Mouse (Mus musculus) R1 (cell line): Measurements from ENCODE around the gene Gm10277.

ENCODE experiments used
- DNase-seq: peaks from one replicate; pipeline ENCODE4 v3.0.0-alpha.2; 2018; ENCODE audit warnings: low read depth, low spot score

Gene Gm10277

DNA sequence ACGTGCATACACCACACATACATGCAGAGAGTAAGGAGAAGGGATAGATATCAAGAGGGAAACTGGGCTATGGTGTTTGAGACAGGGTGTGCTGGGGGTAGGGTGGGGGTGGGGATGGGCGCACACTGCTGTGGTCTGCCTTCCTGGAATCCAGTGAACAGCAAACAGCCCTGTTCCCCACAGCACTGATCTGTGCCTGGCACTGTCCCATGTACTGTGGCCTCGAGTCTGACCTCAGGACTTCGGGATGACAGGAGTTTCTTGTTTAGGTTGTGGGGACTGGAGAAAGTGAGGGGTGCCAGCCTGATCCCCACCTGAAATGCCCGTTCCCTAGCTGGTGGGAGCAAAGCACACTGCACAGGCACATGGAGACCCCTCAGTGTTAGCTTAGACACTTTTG lies at the start of gene Gm10277:
TSS of gene Gm10277 (minus strand) at position 41 of the 400 bp plus-strand sequence.
- DNase-seq = no peak

DNA sequence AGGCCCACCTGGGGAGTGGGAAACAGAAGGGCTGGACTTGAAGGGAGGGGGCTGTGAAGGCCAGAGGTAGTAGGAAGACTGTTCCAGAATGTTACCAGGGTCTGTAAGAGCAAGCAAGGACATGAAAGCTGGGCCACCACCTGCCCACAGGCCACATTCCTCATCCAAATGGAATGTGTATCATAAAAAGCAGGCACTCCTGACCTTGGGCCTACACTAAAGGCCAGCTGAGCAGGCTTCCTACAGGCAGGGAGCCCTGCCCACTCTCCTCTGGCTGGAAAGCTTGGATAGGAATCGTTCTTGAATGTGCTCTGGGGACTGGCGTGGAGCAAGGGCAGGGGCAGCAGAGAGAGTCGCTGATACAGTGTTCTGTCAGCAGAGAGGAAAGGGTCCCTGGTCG lies 49.2 kb upstream of the Gm10277 start:
- peak; percentile 28 for DNase-seq

DNA sequence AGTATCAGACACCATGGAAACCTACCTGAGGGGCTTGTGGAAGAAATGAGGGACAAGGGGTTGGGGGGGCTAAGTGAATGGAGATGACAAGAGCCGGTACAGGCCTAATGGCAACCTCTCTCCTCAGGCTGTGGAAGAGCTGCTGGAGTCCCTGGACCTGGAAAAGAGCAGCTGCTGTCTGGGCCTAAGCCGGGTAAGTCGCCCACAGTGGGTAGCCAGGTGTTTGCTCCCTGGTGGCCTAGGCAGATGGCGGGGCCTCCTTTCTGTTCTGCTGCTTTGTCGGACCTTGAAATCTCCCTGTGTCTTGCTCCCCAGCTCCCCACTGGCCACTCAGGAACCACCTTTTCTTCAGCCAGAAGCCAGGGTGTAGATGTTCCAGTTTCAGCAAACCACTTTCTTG lies 48.7 kb upstream of the Gm10277 start:
- no peak for DNase-seq

DNA sequence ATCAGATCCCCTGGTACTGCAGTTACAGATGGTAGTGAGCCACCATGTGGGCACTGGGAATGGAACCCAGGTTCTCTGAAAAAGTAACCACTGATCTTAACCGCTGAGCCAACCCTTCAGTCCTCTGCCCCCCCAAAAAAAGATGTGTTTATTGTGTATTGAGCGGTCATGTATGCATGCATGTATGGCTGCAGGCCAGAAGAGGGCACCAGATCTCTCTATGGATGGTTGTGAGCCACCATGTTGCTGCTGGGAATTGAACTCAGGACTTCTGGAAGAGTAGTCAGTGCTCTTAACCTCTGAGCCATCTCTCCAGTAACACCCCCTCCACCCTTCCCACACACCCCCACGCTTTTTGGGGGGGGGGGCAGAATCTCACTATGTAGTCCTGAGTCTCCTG lies 47.6 kb upstream of the Gm10277 start:
- peak; percentile 63 for DNase-seq

DNA sequence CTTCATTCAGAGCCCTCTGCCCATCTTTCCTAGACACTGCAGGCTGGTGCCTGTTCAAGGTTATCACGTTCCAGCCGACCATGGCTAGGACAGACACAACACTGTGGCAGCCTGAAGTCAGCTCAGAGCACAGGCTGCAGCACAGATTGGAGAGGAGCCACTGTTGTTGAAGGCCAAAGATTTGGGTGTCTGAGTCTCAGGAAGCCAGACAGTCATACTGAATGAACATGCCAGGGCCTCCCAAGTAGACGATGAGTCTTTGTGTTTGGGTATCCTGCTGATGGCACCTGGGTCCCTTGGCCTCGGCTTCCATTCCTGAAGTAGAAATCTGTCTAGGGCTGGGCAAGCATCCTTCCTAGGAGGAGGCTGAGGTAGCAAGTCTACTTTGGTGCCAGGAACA lies 45.0 kb upstream of the Gm10277 start:
- DNase-seq = no peak

DNA sequence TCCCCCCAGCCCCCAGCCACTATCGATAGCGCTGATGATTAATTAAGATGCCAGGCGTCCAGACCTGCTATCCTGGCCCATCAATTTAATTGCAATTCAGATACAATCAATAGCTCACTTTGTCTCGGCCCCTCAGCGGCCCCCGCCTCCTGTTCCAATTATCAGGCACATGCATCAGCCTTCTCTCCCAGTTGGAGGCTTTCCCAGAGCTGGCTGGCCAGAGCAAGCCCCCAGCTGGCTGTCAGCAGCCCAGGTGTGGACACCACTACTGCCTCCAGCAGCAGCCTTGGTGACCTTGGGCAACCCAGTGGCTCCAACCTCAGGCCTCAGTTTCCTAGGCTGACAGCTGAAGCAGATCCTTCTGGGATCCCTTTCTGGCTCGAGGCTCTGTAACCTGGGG lies 43.3 kb upstream of the Gm10277 start:
- DNase-seq = no peak

DNA sequence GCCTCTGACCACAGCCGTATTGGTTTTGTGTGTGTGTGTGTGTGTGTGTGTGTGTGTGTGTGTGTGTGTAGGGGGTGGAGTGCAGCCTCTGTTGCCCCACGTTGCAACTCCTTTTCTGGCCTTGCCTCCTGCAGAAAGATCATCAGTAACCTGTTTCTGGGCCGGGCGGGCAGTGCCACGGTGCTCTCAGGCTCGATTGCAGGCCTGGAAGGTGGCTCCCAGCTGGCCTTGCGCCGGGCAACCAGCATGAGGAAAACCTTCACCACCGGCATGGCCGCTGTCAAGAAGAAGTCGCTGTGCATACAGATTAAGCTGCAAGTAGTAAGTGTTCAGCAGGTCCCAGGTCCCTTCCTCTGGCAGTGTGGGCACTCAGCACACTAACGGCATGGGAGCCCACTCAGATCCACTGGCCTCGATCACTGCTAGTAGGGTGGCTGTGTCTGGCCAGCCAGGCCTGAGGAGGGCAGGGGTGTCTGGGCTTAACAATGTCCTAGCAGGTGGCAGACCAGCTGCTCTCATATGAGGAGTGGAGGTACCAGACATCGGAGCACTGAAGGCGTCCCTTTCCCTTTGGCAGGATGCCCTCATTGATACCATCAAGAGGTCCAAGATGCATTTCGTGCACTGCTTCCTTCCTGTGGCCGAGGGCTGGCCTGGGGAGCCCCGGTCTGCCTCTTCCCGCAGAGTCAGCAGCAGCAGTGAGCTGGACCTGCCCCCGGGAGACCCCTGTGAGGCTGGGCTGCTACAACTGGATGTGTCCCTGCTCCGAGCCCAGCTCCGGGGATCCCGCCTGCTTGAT lies 41.7 kb upstream of the Gm10277 start:
- DNase-seq = no peak

DNA sequence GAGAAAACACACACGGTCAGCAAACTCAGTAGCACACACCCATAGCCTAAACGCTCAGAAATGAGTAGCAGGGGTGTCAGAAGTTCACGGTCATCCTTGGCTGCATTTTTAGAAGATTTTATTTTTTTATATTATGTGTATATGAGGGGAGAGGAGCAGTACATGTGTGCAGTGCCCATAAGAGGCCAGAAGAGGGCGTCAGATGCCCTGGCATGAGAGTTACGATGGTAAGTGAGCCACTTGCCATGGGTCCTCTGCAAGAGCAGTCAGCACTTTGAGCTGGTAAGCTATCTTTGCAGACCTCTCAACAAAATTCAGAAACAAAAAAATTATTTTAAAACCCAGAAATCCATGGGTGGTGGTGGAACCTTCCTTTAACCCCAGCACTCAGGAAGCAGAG lies 40.6 kb upstream of the Gm10277 start:
- peak; percentile 57 for DNase-seq

DNA sequence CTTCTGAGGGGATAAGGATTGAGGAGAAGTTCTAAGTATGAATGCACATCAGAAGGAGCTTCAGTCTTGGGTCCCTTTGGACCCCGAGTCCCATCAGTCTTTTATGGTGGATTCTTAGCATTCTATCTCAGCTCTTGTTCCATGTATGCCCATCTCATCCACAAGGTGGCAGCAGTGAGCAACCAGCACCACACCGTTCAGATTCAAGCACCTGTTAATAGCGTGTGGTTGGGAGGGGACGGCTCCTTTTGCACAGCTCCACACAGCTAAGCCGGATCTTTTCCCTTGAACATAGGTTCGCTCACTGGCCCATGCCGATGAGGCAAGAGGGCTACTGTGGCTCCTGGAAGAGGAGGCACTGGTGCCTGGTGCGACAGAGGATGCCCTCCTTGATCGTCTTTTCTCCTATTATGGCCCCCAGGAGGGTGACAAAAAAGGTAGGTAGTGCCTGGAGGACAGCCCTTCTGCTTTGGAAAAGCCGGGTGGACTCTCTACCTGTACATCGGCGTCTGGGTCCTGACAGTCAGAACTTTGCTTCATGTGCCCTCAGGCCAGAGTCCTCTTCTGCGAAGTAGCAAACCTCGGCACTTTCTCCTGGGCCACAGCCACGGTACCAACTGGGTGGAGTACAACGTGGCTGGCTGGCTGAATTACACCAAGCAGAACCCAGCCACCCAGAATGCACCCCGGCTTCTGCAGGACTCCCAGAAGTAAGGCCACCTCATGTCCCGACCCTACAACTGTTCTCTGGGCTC lies 39.9 kb upstream of the Gm10277 start:
- peak; percentile 88 for DNase-seq

DNA sequence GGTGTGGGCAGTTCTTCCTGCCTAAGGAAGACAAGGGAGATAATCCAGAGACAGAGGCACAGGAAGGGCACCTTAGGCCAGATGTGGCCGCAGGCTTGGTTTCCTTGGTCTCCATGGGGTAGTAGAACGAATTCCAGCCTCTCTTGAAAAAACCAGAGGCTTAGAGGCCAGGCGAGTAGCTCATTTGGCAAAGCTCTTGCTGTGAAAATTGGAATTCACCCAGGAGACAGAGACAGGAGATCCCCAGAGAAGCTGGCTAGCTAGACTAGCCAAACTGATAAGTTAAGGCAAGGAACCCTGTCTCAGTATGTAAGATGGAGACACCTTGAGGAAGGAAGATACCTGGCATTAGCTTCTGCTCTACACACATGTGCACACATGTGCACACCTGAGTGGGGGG lies 38.8 kb upstream of the Gm10277 start:
- no peak for DNase-seq

DNA sequence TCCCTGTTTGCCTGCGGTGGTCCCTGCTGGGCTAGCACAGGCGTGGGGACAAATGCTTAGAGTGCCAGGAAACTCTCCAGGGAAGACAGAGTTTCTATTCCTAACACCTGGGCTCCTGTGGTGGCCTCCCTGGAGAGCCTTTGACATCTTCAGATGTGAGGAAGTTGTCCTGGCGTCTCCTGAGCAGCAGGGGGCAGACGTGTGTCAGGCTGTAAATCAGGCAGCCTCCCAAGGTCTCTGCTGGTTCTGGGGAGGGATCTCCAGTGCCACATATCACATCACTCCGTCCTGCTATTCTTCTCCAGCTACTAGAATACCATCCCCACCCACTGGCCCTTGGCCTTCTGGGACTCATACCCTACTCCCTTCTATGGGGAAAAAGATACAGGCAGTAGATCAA lies 38.3 kb upstream of the Gm10277 start:
- peak; percentile 83 for DNase-seq

DNA sequence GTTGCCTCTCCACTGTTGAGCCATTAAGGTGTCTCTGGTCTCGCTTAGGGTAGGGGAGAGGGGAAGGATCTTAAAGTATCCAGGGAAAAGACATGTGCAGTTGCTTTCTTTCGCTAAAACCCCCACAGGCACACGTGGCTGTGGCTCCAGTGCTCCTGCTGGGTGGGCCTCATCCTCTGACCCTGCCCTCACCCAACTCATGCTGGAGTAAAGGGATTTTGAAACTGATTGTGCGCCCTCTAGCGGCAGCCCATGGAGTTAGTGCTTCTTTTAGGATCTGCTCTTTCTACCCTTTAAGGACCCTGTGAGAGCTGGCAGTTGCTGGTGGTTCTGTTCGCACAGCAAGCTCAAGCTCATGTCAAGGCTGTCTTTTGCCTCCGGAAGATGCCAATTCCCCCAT lies 35.2 kb upstream of the Gm10277 start:
- peak; percentile 86 for DNase-seq

DNA sequence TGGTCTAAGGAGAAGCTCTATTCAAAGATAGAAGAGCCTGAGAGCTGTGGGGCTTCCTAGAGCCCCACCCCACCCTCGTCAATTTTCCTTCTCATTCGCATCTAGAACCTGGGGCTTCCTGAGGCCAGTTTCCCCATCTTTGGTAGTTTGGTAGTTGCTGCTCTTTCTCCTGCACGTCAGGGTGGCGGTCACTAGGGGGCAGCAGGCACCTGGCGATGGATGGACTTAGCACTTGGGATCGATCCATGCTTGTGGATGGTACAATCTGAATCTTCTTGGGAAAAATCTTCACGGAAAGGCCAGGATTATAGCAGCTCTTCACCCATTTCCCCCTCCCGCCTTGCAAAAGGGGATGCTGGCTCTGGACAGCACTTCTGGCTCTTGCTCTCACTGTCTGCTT lies 34.1 kb upstream of the Gm10277 start:
- DNase-seq = peak; percentile 78

DNA sequence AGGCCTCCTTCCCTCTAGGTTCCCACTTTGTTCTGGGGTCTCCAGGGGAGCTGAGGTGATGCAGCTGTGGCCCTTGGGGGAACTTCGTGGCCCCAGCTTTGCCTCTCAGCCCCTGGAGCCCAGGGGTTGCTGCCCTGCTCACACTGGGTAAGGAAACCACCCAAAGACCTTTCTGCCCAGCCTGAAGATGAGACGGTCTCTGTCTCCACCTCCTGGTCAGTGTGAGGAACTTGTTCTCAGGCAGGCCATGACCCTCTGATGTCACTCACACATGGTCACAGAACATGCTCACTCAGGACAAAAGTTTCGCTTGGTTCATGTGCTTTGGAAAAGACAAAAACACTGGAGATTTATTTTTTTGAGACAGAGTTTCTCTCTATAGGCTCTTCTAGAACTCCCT lies 28.5 kb upstream of the Gm10277 start:
- DNase-seq = peak; percentile 82

DNA sequence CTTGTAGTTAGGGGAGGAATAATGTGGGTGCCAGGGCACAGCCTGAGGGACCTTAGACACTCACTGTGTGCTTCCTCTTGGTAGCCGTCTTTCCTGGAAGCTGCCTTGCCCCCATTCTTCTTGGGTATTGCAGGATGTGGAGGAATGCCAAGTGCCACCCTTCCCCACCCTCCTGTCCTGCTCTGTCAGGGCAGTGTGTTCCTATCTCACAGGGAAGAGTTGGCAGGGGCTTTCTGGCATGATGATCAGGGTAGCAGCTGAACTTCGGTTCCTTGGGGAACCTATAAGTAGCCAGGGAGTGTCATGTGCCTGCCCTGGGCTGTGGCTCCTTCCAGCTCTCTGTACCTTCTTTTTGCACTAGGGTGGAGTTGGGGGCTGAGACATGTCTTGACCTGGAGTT lies 26.4 kb upstream of the Gm10277 start:
- DNase-seq = no peak

DNA sequence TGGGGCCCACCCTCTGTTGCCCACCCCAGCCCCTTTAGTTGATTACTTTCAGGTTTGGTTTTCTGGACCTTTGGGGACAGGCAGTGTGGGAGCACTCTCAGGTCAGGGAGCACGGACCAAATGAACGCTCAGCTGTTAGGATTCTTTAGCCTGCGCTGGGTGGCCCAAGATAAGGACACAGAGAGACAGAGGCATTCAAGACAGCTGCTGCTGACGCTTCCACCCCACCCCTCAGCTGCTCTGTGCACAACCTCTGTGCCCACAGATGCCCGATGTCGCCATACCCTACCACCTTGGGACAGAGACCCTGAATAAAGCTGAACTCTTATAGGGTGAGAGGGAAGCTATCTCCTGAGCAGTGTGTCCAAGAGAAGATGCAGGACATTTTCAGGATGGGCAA lies 22.5 kb upstream of the Gm10277 start:
- no peak for DNase-seq

DNA sequence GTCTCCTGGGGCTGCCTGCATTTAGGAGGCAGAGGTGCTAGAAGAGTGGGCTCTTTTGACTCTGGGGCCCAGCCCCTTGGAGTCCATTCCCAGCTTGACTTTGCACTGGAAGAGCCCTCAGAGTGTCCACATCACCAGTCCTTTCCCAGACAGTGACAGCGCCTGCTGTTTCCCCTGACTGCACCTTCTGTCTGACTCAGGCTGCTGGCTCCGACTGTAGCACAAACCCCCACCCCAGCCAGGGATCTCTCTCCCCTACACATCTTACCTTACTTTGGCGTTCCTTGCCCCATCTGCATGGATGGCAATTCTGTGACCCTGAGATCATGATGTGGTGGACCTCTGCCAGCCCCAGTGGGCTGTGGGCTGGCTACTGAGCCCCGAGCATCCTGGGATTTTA lies 21.7 kb upstream of the Gm10277 start:
- no peak for DNase-seq

DNA sequence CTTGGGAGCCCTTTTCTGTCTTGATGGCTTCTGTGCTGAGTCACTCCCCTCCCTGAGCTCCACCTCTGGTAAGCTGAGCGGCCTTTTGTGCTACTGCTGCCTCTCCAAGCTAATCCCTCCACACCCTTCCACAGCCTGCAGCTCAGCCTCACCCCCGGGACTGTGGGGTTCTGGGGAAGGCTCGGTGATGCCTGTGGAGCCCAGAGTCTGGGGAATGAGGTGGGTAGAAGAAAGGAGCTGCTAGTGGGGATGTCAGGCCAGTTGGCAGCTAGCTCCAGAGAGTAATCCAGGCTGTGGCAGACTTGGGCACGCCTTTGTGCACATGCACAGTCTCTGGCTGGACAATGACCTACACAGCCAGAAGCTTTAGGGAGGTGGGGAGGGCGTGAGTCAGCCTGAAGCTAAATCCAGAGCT lies 20.5 kb upstream of the Gm10277 start:
- DNase-seq = peak; percentile 88

DNA sequence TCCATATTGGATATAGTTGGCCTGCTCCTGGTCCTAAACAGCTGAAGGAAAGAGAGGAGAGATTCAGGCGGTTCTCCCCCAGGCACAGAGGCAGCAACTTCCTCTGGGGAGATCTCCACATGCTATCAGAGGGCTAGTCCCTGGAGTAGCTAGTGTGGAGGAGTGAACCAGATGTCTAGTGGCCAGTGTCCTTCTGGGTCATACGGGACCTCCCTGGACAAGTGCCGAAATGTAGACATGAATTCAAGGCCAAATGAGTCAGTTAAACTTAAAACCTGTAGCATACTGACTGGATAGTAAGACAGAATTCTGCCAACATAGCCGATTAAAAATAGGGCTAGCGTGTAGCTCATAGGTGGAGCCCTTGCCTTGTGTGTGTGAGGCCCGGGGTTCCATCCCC lies 19.3 kb upstream of the Gm10277 start:
- no peak for DNase-seq

DNA sequence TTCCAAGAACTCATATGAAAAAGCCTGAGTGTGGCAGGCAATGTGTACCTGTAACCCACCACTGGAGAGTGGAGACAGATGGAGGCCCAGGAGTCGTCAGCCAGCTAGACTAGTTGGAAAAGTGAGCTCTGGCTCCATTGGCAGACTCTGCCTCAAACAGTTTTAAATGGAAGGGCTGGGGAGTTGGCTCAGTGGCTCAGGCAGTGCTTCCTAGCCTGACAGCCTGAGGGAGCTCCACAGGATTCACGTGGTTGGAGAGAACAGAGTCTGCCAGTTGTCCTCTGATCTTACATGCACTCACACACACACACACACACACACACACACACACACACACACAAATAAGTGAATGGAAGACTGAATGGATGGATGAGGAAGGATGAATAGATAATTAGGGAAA lies 18.7 kb upstream of the Gm10277 start:
- no peak for DNase-seq

DNA sequence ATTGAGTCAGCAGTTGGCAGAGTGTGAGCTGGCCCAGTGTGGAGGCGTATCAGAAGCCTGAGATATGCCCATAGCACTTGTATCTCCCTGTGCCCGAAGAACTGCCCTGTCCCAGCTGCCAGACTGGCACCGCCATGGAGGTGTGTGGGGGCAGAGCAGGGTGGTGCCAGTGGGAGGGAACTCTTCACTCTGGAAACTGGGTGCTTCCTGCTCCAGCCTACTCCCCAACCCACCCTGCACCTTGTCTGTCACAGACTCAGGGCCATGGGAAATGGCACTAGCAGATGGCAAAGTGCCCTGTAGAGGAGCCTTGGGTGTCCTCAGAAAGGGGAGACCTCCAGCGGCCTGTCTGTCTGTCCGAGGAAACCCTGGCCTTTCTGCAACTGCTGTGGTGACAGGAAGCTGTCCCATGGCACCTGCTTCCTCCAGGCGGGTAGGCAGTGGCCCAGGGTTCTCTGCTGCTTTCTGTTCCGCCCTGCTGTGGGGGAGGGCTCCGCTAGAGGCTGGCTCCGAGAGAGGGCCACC lies 14.9 kb upstream of the Gm10277 start:
- DNase-seq = no peak

DNA sequence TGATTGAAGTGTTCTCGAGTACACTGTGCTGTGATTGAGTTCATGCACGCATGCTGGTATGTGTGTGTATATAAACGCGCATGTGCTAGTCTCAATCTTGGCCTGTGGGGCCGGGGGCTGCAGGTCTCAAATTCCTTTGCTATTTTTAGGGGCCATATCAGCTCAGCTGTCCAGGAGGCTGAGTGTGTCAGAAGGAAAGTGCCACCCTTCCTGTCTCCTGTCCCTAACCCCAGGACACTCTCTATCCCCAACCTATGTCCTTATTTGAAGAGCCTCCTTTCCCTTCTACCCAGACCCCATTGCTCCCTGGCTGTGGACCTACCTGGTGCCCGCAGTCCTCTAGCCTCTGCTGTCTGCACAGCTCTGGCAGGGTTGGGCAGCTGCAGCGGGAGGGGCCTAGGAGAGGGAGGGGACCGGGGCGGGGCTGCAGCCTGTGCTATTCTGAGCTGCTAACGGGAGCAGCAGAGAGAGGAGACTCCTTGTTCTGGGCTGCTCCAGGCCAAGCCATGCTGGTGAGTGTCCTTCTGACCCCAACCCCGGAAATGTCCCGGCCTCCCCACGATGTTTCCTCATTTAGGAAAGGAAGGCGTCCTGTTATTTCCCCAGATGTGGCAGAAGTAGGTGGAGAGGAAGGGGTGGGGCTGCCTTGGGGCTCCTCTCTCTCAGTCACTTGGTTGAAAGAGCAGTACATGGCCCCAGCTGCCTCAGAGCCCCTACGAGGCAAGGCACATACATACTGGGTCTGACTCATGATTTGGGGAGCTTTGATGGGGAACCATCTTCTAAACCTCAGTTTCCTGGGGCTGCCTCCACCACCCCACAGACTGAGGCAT lies 13.5 kb upstream of the Gm10277 start:
- peak; percentile 68 for DNase-seq
